Mouse (Mus musculus) cerebellum, adult 2 months (tissue): ENCODE measurements around the gene Col7a1. TPM values are rescaled to one million over a fixed set of nuclear protein-coding genes. Genes with fewer than 3 reads are reported as not detected.

Source experiments
- DNase-seq, 2 experiments: peaks; one replicate each; pipeline ENCODE4 v3.0.0; 2021
- H3K27ac ChIP-seq: fragments of 200-500 bp; 2 replicates; pipeline ENCODE4 v1.5.1; 2012; ENCODE audit warnings: low read length, control low read depth, inconsistent platforms; ENCODE audit not compliant: insufficient read depth
- H3K27me3 ChIP-seq: fragments of 200-500 bp; 2 replicates; pipeline ENCODE4 v1.6.1; 2012; ENCODE audit warnings: inconsistent platforms, mild to moderate bottlenecking, low read length, moderate library complexity; ENCODE audit not compliant: control insufficient read depth, insufficient read depth
- H3K4me1 ChIP-seq: fragments of 200-500 bp; 2 replicates; pipeline ENCODE4 v1.6.1; 2011; ENCODE audit warnings: low read length; ENCODE audit not compliant: control insufficient read depth, insufficient read depth
- H3K4me3 ChIP-seq: fragments of 200-500 bp; replicated peaks from 2 replicates; pipeline ENCODE3; 2011; ENCODE audit warnings: mild to moderate bottlenecking, low read depth, low read length, control low read depth; ENCODE audit not compliant: insufficient read depth
- CTCF ChIP-seq: fragments of 200-500 bp; IDR thresholded peaks from 2 replicates; pipeline ENCODE4 v1.5.1; 2011; ENCODE audit warnings: low read depth, mild to moderate bottlenecking, control low read depth, low read length, moderate library complexity, borderline replicate concordance; ENCODE audit not compliant: insufficient read depth
- POLR2A ChIP-seq: fragments of 200-500 bp; IDR thresholded peaks from 2 replicates; pipeline ENCODE4 v1.6.1; 2011; ENCODE audit warnings: low read length, control low read depth, borderline replicate concordance; ENCODE audit not compliant: insufficient read depth
- WGBS: fragments of 180-500 bp; shearing (Covaris S2); methylation state at CpG from one replicate; pipeline ENCODE4 v1.1.7; 2018; 5-methylcytosine and 5-hydroxymethylcytosine counted together
- polyA plus RNA-seq: library from polyadenylated mRNA; depleted of rRNA; stranded (reverse); fragments of >200 nt; gene quantifications from 2 replicates; pipeline ENCODE4 v1.2.3, GENCODE M21; 2012

Gene Col7a1
- polyA plus RNA-seq, 1 experiment: 11.3 TPM

GRCm38 (mm10) chr9:108987704-108988350, 34.4 kb downstream of the Col7a1 start:
- DNase-seq: no peak
- TF ChIP-seq CTCF (no peak), POLR2A (no peak)
- Histone ChIP-seq H3K4me1 (no peaks in the 10 kb centered on the region), H3K27me3 (no peaks in the 10 kb centered on the region), H3K4me3 (no peak overlapping the region), H3K27ac (no peak overlapping the region)
- 17% methylated on average over 15 of the region's 15 CpGs for WGBS

GRCm38 (mm10) chr9:108989802-108990461, 36.5 kb downstream of the Col7a1 start:
- no peak overlapping the region for H3K4me3 ChIP-seq
- no peaks in the 10 kb centered on the region for H3K27me3 ChIP-seq
- no peaks in the 10 kb centered on the region for H3K4me1 ChIP-seq
- 45% methylated on average over 4 of the region's 4 CpGs for WGBS
- no peak overlapping the region for H3K27ac ChIP-seq
- peak in 1 of 2 experiments; percentile 31 for DNase-seq
- no peak for TF ChIP-seq POLR2A
- TF ChIP-seq CTCF: no peak

GRCm38 (mm10) chr9:108990462-108990820, 37.1 kb downstream of the Col7a1 start:
- no peak for TF ChIP-seq POLR2A
- no peak for TF ChIP-seq CTCF
- no peaks in the 10 kb centered on the region for H3K27me3 ChIP-seq
- 76% methylated on average over 7 of the region's 7 CpGs for WGBS
- DNase-seq: no peak
- no peak overlapping the region for H3K4me3 ChIP-seq
- H3K27ac ChIP-seq: no peak overlapping the region
- H3K4me1 ChIP-seq: no peaks in the 10 kb centered on the region

DNA sequence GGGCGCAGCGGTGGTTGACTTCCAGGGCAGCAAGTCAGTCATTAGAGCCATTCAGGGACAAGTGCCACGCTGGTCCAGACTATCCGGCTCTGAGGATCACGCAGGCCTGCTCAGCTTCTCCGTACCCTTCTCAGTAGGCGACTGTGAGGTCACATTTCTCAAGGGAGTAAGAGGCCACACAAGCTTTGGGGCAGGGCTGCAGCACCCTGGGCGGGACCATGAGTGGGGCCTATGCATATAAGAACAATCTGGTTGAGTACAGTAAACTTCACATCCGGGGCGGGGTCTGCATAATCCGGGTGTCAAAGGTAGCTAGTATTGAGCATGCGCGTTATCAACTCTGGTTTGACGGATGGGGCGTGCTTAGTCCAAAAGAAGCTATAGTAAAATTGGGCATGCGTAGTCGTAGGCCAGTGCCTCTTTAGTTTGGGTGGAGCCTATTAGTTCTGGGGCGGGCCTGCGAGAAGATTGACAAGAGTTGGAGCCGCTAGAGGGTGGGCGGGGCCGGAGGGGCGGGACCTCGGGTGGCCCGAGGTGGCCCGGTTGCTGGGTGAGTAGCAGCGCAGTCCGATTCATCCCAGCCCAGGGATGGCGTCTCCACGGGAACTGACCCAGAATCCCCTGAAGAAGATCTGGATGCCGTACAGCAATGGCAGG, 38.2 kb downstream of the Col7a1 start, which contains the start of gene Pfkfb4:
TSS of gene Pfkfb4 (plus strand) at position 351 of the 657 bp plus-strand sequence.
- peak; percentile 90 to 97 for DNase-seq
- Histone ChIP-seq H3K27me3 (no peaks in the 10 kb centered on the region), H3K27ac (peak within 1 kb of the TSS; percentile 8; the same call in 1 of the 2 replicates), H3K4me1 (no peaks in the 10 kb centered on the region), H3K4me3 (peak within 1 kb of the TSS; percentile 85)
- 2% methylated on average over 31 of the region's 31 CpGs for WGBS
- peak; percentile 57; the same call in 1 of the 2 replicates for TF ChIP-seq POLR2A
- TF ChIP-seq CTCF: no peak

DNA sequence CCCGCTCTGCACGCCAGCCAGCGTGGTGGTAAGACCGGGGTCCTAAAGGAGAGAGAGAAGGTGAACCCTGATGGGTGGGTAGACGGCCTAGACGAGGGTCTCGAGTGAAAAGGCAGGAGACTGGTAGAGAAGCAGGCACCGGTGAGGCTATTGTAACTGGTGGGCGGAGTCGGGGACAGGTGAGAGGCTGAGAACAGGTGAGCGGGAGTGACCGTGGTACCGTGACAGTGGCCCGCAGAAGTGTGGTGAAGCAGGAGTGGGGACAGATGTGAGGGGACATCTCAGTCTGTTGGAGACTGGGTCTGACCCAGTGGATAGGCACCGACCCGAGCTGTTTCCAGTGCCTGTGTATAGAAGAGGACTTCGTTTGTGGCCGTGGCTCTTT, 38.7 kb downstream of the Col7a1 start:
- no peaks in the 10 kb centered on the region for H3K27me3 ChIP-seq
- H3K27ac ChIP-seq: no peak overlapping the region
- TF ChIP-seq POLR2A (no peak), CTCF (no peak)
- no peak for DNase-seq
- peak overlapping the region; percentile 85 for H3K4me3 ChIP-seq
- H3K4me1 ChIP-seq: no peaks in the 10 kb centered on the region
- 6% methylated on average over 18 of the region's 18 CpGs for WGBS

GRCm38 (mm10) chr9:108992620-108993361, 39.4 kb downstream of the Col7a1 start:
- Histone ChIP-seq H3K4me1 (no peaks in the 10 kb centered on the region), H3K4me3 (no peak overlapping the region), H3K27ac (no peak overlapping the region), H3K27me3 (no peaks in the 10 kb centered on the region)
- DNase-seq: no peak
- TF ChIP-seq POLR2A (no peak), CTCF (no peak)
- 76% methylated on average over 9 of the region's 9 CpGs for WGBS

- whole genome bisulfite sequencing: 66% methylated on average over 9 of the region's 9 CpGs
- H3K27ac ChIP-seq: no peak overlapping the region
- no peaks in the 10 kb centered on the region for H3K27me3 ChIP-seq
- DNase-seq: no peak
- TF ChIP-seq CTCF (no peak), POLR2A (no peak)
- no peak overlapping the region for H3K4me3 ChIP-seq
- peaks cover 6% of the 10 kb centered on the region; the same call in 1 of the 2 replicates for H3K4me1 ChIP-seq
Observed at GRCm38 (mm10) chr9:108996411-108996810, 43.0 kb downstream of the Col7a1 start.
